Mouse (Mus musculus): ENCODE measurements at regions not wholly inside any gene's neighbourhood (a gene's known extent, or its start where the extent isn't known, plus 50 kb on each side); places are given as distances from the start of the nearest gene placed in this dataset.

- H3K4me3 ChIP-seq: no peak overlapping the region
Measured at GRCm38 (mm10) chrX:13344701-13345100, 63.9 kb downstream of the Ddx3x start.

GRCm38 (mm10) chrX:13345126-13345525, 64.4 kb downstream of the Ddx3x start:
- WGBS: 15% methylated on average over 5 of the region's 5 CpGs
- H3K4me2 ChIP-seq: 0 out of 2 replicates have a peak overlapping the region, but pooled peaks have one; percentile 10
- no peak overlapping the region for H3K4me3 ChIP-seq
- ATAC-seq (ENCODE audit: insufficient number of reproducible peaks, low FRiP score, low TSS enrichment, low read depth): no peak
- H3K36me3 ChIP-seq: no peaks in the 10 kb centered on the region
- no peak overlapping the region for H3K9ac ChIP-seq
- peaks cover 5% of the 10 kb centered on the region; the same call in 1 of the 2 replicates for H3K27me3 ChIP-seq
- H3K9me3 ChIP-seq: no peaks in the 10 kb centered on the region
- peak overlapping the region; percentile 86 for H3K27ac ChIP-seq
- peaks cover 15% of the 10 kb centered on the region for H3K4me1 ChIP-seq

More at GRCm38 (mm10) chrX:13344701-13345100, 63.9 kb downstream of the Ddx3x start:
- Histone ChIP-seq H3K36me3 (no peaks in the 10 kb centered on the region), H3K9me3 (no peaks in the 10 kb centered on the region), H3K4me1 (peaks cover 15% of the 10 kb centered on the region), H3K9ac (no peak overlapping the region), H3K27ac (peak overlapping the region; percentile 86), H3K4me2 (0 out of 2 replicates have a peak overlapping the region, but pooled peaks have one; percentile 10), H3K27me3 (peaks cover 5% of the 10 kb centered on the region; the same call in 1 of the 2 replicates)
- WGBS: 5% methylated on average over 5 of the region's 5 CpGs
- ATAC-seq (ENCODE audit: insufficient number of reproducible peaks, low FRiP score, low TSS enrichment, low read depth): peak; percentile 75

- Histone ChIP-seq H3K27ac (peak overlapping the region; percentile 86), H3K9ac (no peak overlapping the region), H3K27me3 (peaks cover 5% of the 10 kb centered on the region; the same call in 1 of the 2 replicates), H3K4me2 (peak overlapping the region; percentile 52), H3K36me3 (no peaks in the 10 kb centered on the region), H3K4me3 (peak overlapping the region; percentile 45), H3K4me1 (peaks cover 15% of the 10 kb centered on the region), H3K9me3 (no peaks in the 10 kb centered on the region)
- ATAC-seq (ENCODE audit: insufficient number of reproducible peaks, low FRiP score, low TSS enrichment, low read depth): no peak
- WGBS: 6% methylated on average over 17 of the region's 21 CpGs
Measured at GRCm38 (mm10) chrX:13346011-13346631, 65.4 kb downstream of the Ddx3x start.

GRCm38 (mm10) chrX:13346696-13347026, 65.9 kb downstream of the Ddx3x start:
- no peaks in the 10 kb centered on the region for H3K9me3 ChIP-seq
- H3K4me1 ChIP-seq: peaks cover 15% of the 10 kb centered on the region
- H3K4me2 ChIP-seq: peak overlapping the region; percentile 52
- ATAC-seq (ENCODE audit: insufficient number of reproducible peaks, low FRiP score, low TSS enrichment, low read depth): no peak
- 6% methylated on average over 5 of the region's 5 CpGs for WGBS
- H3K36me3 ChIP-seq: no peaks in the 10 kb centered on the region
- peak overlapping the region; percentile 86 for H3K27ac ChIP-seq
- peaks cover 5% of the 10 kb centered on the region; the same call in 1 of the 2 replicates for H3K27me3 ChIP-seq
- peak overlapping the region; percentile 45 for H3K4me3 ChIP-seq
- no peak overlapping the region for H3K9ac ChIP-seq

- Histone ChIP-seq H3K27me3 (peaks cover 5% of the 10 kb centered on the region; the same call in 1 of the 2 replicates), H3K4me1 (peaks cover 15% of the 10 kb centered on the region), H3K36me3 (no peaks in the 10 kb centered on the region), H3K9ac (no peak overlapping the region), H3K4me3 (peak overlapping the region; percentile 45), H3K4me2 (peak overlapping the region; percentile 52), H3K27ac (peak overlapping the region; percentile 86), H3K9me3 (no peaks in the 10 kb centered on the region)
- 7% methylated on average over 27 of the region's 27 CpGs for WGBS
- peak; percentile 85 for ATAC-seq (ENCODE audit: insufficient number of reproducible peaks, low FRiP score, low TSS enrichment, low read depth)
Measured at GRCm38 (mm10) chrX:13347027-13347840, 66.5 kb downstream of the Ddx3x start.

GRCm38 (mm10) chrX:13348415-13348814, 67.6 kb downstream of the Ddx3x start:
- WGBS: 80% methylated on average over 1 of the region's 1 CpGs
- no peak overlapping the region for H3K4me3 ChIP-seq
- no peak for ATAC-seq (ENCODE audit: insufficient number of reproducible peaks, low FRiP score, low TSS enrichment, low read depth)
- H3K36me3 ChIP-seq: no peaks in the 10 kb centered on the region
- H3K9me3 ChIP-seq: no peaks in the 10 kb centered on the region
- no peak overlapping the region for H3K27ac ChIP-seq
- peaks cover 5% of the 10 kb centered on the region; the same call in 1 of the 2 replicates for H3K27me3 ChIP-seq
- H3K4me1 ChIP-seq: peaks cover 15% of the 10 kb centered on the region
- H3K9ac ChIP-seq: no peak overlapping the region
- H3K4me2 ChIP-seq: no peak overlapping the region

GRCm38 (mm10) chrX:13350461-13350860, 69.7 kb downstream of the Ddx3x start:
- H3K9me3 ChIP-seq: no peaks in the 10 kb centered on the region
- H3K36me3 ChIP-seq: no peaks in the 10 kb centered on the region
- H3K4me3 ChIP-seq: no peak overlapping the region
- ATAC-seq (ENCODE audit: insufficient number of reproducible peaks, low FRiP score, low TSS enrichment, low read depth): no peak
- H3K27ac ChIP-seq: no peak overlapping the region
- no peak overlapping the region for H3K4me2 ChIP-seq
- peaks cover 5% of the 10 kb centered on the region; the same call in 1 of the 2 replicates for H3K27me3 ChIP-seq
- 77% methylated on average over 3 of the region's 3 CpGs for WGBS
- peaks cover 7% of the 10 kb centered on the region for H3K4me1 ChIP-seq
- no peak overlapping the region for H3K9ac ChIP-seq

GRCm38 (mm10) chrX:13357149-13357783, 76.5 kb downstream of the Ddx3x start:
- Histone ChIP-seq H3K27me3 (no peaks in the 10 kb centered on the region), H3K4me1 (no peaks in the 10 kb centered on the region), H3K9me3 (no peaks in the 10 kb centered on the region), H3K9ac (no peak overlapping the region), H3K4me3 (no peak overlapping the region), H3K36me3 (no peaks in the 10 kb centered on the region), H3K4me2 (no peak overlapping the region), H3K27ac (no peak overlapping the region)
- no peak for ATAC-seq (ENCODE audit: insufficient number of reproducible peaks, low FRiP score, low TSS enrichment, low read depth)
- WGBS: 55% methylated on average over 5 of the region's 5 CpGs

GRCm38 (mm10) chrX:13357973-13358372, 77.2 kb downstream of the Ddx3x start:
- H3K27me3 ChIP-seq: no peaks in the 10 kb centered on the region
- H3K4me2 ChIP-seq: no peak overlapping the region
- H3K4me3 ChIP-seq: no peak overlapping the region
- WGBS: 66% methylated on average over 3 of the region's 3 CpGs
- no peak overlapping the region for H3K27ac ChIP-seq
- no peaks in the 10 kb centered on the region for H3K4me1 ChIP-seq
- H3K9me3 ChIP-seq: no peaks in the 10 kb centered on the region
- ATAC-seq (ENCODE audit: insufficient number of reproducible peaks, low FRiP score, low TSS enrichment, low read depth): no peak
- no peaks in the 10 kb centered on the region for H3K36me3 ChIP-seq
- no peak overlapping the region for H3K9ac ChIP-seq

GRCm38 (mm10) chrX:13360436-13360835, 79.7 kb downstream of the Ddx3x start:
- Histone ChIP-seq H3K4me3 (no peak overlapping the region), H3K27me3 (0 out of 2 replicates have a peak, but pooled peaks cover 3% of the 10 kb centered on the region), H3K4me2 (no peak overlapping the region), H3K36me3 (no peaks in the 10 kb centered on the region), H3K27ac (no peak overlapping the region), H3K9ac (no peak overlapping the region), H3K4me1 (no peaks in the 10 kb centered on the region), H3K9me3 (no peaks in the 10 kb centered on the region)
- ATAC-seq (ENCODE audit: insufficient number of reproducible peaks, low FRiP score, low TSS enrichment, low read depth): no peak
- WGBS: 87% methylated on average over 5 of the region's 5 CpGs

- Histone ChIP-seq H3K9ac (no peak overlapping the region), H3K4me3 (no peak overlapping the region), H3K4me1 (no peaks in the 10 kb centered on the region), H3K9me3 (no peaks in the 10 kb centered on the region), H3K36me3 (no peaks in the 10 kb centered on the region), H3K27ac (no peak overlapping the region), H3K4me2 (no peak overlapping the region), H3K27me3 (0 out of 2 replicates have a peak, but pooled peaks cover 5% of the 10 kb centered on the region)
- ATAC-seq (ENCODE audit: insufficient number of reproducible peaks, low FRiP score, low TSS enrichment, low read depth): no peak
- WGBS: 86% methylated on average over 4 of the region's 4 CpGs
Measured at GRCm38 (mm10) chrX:13370319-13370718, 89.5 kb downstream of the Ddx3x start.

- H3K27ac ChIP-seq: no peak overlapping the region
- H3K4me1 ChIP-seq: no peaks in the 10 kb centered on the region
- no peak overlapping the region for H3K4me3 ChIP-seq
- no peak overlapping the region for H3K9ac ChIP-seq
- 68% methylated on average over 4 of the region's 4 CpGs for WGBS
- no peaks in the 10 kb centered on the region for H3K9me3 ChIP-seq
- ATAC-seq (ENCODE audit: insufficient number of reproducible peaks, low FRiP score, low TSS enrichment, low read depth): no peak
- no peaks in the 10 kb centered on the region for H3K36me3 ChIP-seq
- no peak overlapping the region for H3K4me2 ChIP-seq
- 0 out of 2 replicates have a peak, but pooled peaks cover 5% of the 10 kb centered on the region for H3K27me3 ChIP-seq
Measured at GRCm38 (mm10) chrX:13372752-13373151, 92.0 kb downstream of the Ddx3x start.

Measured in limb, embryonic 15.5 days (tissue).